ENCODE assay signal across 8 mouse cellular contexts in the genomic region with DNA sequence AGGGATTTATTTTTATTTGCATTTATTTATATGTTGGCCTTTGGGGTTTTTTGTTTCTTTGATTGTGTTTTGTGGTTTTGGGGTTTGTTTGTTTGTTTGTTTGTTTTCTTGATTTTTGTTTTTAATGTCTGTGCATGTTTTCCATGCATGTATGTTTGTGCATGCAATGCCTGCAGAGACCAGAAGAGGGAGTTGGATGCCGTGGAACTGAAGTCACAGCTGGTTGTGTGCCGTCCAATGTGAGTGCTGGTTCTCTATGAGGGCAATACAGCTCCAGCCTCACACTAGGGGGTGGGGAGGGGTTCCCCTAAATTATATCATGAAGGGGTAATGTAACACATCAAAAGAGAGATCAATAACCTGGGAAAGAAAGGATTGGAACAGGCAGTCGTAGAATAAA. TPM values are rescaled to one million over a fixed set of nuclear protein-coding genes. Genes with fewer than 3 reads are reported as not detected.
DNase-seq lines count a peak whose midpoint lies in the region; ATAC-seq and TF ChIP-seq lines count a peak whose summit lies in the region.

No protein-coding gene starts in this region.

- H3K4me2 ChIP-seq in intestine, postnatal 0 days (replicated peaks; ENCODE audit: low read depth): no peak overlapping the region
- H3K4me2 ChIP-seq in intestine, embryonic 16.5 days (ENCODE audit: low read depth, low read length): no peak overlapping the region

- ATAC-seq in intestine, postnatal 0 days: no peak
- ATAC-seq in intestine, embryonic 16.5 days: no peak
- peak; percentile 45; the same call in 1 of the 2 replicates for ATAC-seq in megakaryocyte, adult 5-6 weeks (ENCODE audit: poor library complexity, severe bottlenecking)

- peak; percentile 73 for TF ChIP-seq CTCF in intestine, postnatal 0 days (IDR thresholded peaks at IDR 0.05; ENCODE audit: low read depth)

- no peak overlapping the region for H3K9ac ChIP-seq in intestine, postnatal 0 days (ENCODE audit: low read depth, low read length)
- H3K9ac ChIP-seq in intestine, embryonic 16.5 days (ENCODE audit: low read depth, low read length): no peak overlapping the region

- H3K27ac ChIP-seq in intestine, postnatal 0 days (ENCODE audit: low read depth, low read length): no peak overlapping the region
- no peak overlapping the region for H3K27ac ChIP-seq in intestine, embryonic 16.5 days (ENCODE audit: low read length)

- WGBS in intestine, postnatal 0 days: 48% methylated on average over 3 of the region's 3 CpGs
- WGBS in intestine, embryonic 16.5 days: 53% methylated on average over 3 of the region's 3 CpGs

- no peak overlapping the region for H3K4me3 ChIP-seq in intestine, postnatal 0 days (ENCODE audit: low read depth, low read length)
- H3K4me3 ChIP-seq in intestine, embryonic 16.5 days (ENCODE audit: low read length): no peak overlapping the region

- H3K4me1 ChIP-seq in intestine, postnatal 0 days (replicated peaks; ENCODE audit: control insufficient read depth, insufficient read depth, low read length): no peaks in the 10 kb centered on the region
- no peaks in the 10 kb centered on the region for H3K4me1 ChIP-seq in intestine, embryonic 16.5 days (ENCODE audit: control insufficient read depth, insufficient read depth, low read length)

- no peaks in the 10 kb centered on the region for H3K9me3 ChIP-seq in intestine, postnatal 0 days (ENCODE audit: control insufficient read depth)
- no peaks in the 10 kb centered on the region for H3K9me3 ChIP-seq in intestine, embryonic 16.5 days (ENCODE audit: control insufficient read depth, low read length)

- H3K27me3 ChIP-seq in intestine, postnatal 0 days (replicated peaks; ENCODE audit: control insufficient read depth, insufficient read depth, low read length): no peaks in the 10 kb centered on the region
- no peaks in the 10 kb centered on the region for H3K27me3 ChIP-seq in intestine, embryonic 16.5 days (replicated peaks; ENCODE audit: control insufficient read depth, insufficient read depth, low read length)

- H3K36me3 ChIP-seq in intestine, postnatal 0 days (ENCODE audit: control insufficient read depth, insufficient read depth): no peaks in the 10 kb centered on the region
- H3K36me3 ChIP-seq in intestine, embryonic 16.5 days (ENCODE audit: control insufficient read depth, insufficient read depth, low read length): no peaks in the 10 kb centered on the region

- DNase-seq in CD4-positive helper T cell, adult 2 months (ENCODE audit: low read depth, low spot score): peak; percentile 37
- DNase-seq in ZHBTc4 (ENCODE audit: low read depth, low spot score): peak; percentile 71
- no peak for DNase-seq in right cerebral cortex, adult 2 months (ENCODE audit: low spot score in 2 of 2)
- DNase-seq in urinary bladder, postnatal 4 days (ENCODE audit: low spot score in 2 of 2): no peak
- no peak for DNase-seq in yolk sac, embryonic 10.5 days (ENCODE audit: low spot score)

RNA-seq across cellular contexts. Expression of gene Lca5, which starts 58.2 kb away (rescaled TPM):
- 2.9 and 5.7 TPM in 2 replicates for polyA plus RNA-seq in intestine, postnatal 0 days (2015; fragmentation: Nextera tagmentation; extraction: Ambion mirVana)
- 6.8 and 8.0 TPM in 2 replicates for polyA plus RNA-seq in intestine, embryonic 16.5 days (2015; fragmentation: Nextera tagmentation; extraction: Ambion mirVana)
- 1.1 and 1.6 TPM in 2 replicates for total RNA-seq in megakaryocyte, adult 5-6 weeks (2015)
- 0.16 and 1.2 TPM in 2 replicates for total RNA-seq in megakaryocyte, adult 5-6 weeks (2017)

Comparison
In these comparisons a context has a peak if more than half of its experiments do, and no peak if none do; other contexts are left out.
1. DNase-seq: peak in CD4-positive helper T cell, adult 2 months (single experiment) and ZHBTc4 (single experiment); none in right cerebral cortex, adult 2 months (0 of 2), urinary bladder, postnatal 4 days (0 of 2) and yolk sac, embryonic 10.5 days (single experiment).